In genomic region chr14:106593980-106594379, GRCm38 (mm10) we compare ENCODE assay signal across 23 mouse cellular contexts.
"Had no signal": no experiment of that assay in that cellular context is flagged by ENCODE, and none has a peak within 500 bp of the region (broad histone marks: within the 10 kb centered on the region; RNA-seq: fewer than 3 reads in every experiment).

No protein-coding gene starts in this region.

- H3K9ac ChIP-seq: heart, embryonic 12.5 days; hindbrain, embryonic 13.5 days; hindbrain, embryonic 15.5 days; kidney, embryonic 15.5 days; limb, embryonic 13.5 days had no signal

- ATAC-seq: forebrain, embryonic 16.5 days; hindbrain, postnatal 0 days; intestine, embryonic 16.5 days had no signal

- H3K27me3 ChIP-seq: heart, embryonic 12.5 days; hindbrain, embryonic 13.5 days; hindbrain, embryonic 15.5 days; kidney, embryonic 15.5 days; limb, embryonic 13.5 days had no signal

- H3K36me3 ChIP-seq: heart, embryonic 10.5 days; heart, embryonic 12.5 days; hindbrain, embryonic 13.5 days; hindbrain, embryonic 15.5 days; kidney, embryonic 15.5 days; limb, embryonic 13.5 days had no signal

- H3K4me3 ChIP-seq: gastrocnemius, adult 2 months; heart, embryonic 10.5 days; heart, embryonic 12.5 days; hindbrain, embryonic 13.5 days; hindbrain, embryonic 15.5 days; kidney, embryonic 15.5 days; limb, embryonic 13.5 days had no signal

- H3K4me2 ChIP-seq: heart, embryonic 12.5 days; hindbrain, embryonic 13.5 days; hindbrain, embryonic 15.5 days; kidney, embryonic 15.5 days; limb, embryonic 13.5 days had no signal

- DNase-seq: gastrocnemius, adult 2 months; gastrocnemius, postnatal 10 days; gastrocnemius, postnatal 25 days; heart, adult 18-20 months; heart, postnatal 10 days; kidney, adult 11 months; kidney, adult 2 months; kidney, adult 9 months; kidney, postnatal 14 days; kidney, postnatal 36 days; layer of hippocampus, adult 9-11 months; layer of hippocampus, postnatal 36 days; left cerebral cortex, postnatal 4 days had no signal

- H3K27ac ChIP-seq: gastrocnemius, adult 2 months; heart, embryonic 10.5 days; hindbrain, embryonic 13.5 days; hindbrain, embryonic 15.5 days; hindbrain, postnatal 0 days; kidney, embryonic 15.5 days; kidney, postnatal 0 days; limb, embryonic 13.5 days had no signal

- H3K4me1 ChIP-seq: heart, embryonic 10.5 days; heart, embryonic 12.5 days; hindbrain, embryonic 13.5 days; hindbrain, embryonic 15.5 days; kidney, embryonic 15.5 days; limb, embryonic 13.5 days had no signal

- H3K9me3 ChIP-seq: heart, embryonic 10.5 days; heart, embryonic 12.5 days; hindbrain, embryonic 13.5 days; hindbrain, embryonic 15.5 days; kidney, embryonic 15.5 days; limb, embryonic 13.5 days had no signal
